Mouse (Mus musculus) embryonic facial prominence, embryonic 11.5 days (tissue): ENCODE data around the gene Rpl23. TPM values are rescaled to one million over a fixed set of nuclear protein-coding genes. Genes with fewer than 3 reads are reported as not detected.
"Not testable (repeated sequence)": the region's sequence is repeated elsewhere in the genome, so short reads cannot be mapped to it uniquely, and the experiment has no call there.

Source experiments
- ATAC-seq: fragments of 200-750 bp; cut with Nextera tagmentation; replicated peaks from 2 replicates; pipeline ENCODE4 v1.8.0; 2017; ENCODE audit warnings: low read depth; ENCODE audit not compliant: insufficient number of reproducible peaks, low FRiP score, low TSS enrichment
- DNase-seq: peaks from one replicate; pipeline ENCODE4 v3.0.0-alpha.2; 2015; ENCODE audit warnings: low spot score
- H3K27ac ChIP-seq: fragments of 300-500 bp; sonication (generic); replicated peaks from 2 replicates; pipeline ENCODE4 v1.5.1; 2014; ENCODE audit warnings: mild to moderate bottlenecking, low read depth, low read length, control low read depth
- H3K27me3 ChIP-seq: fragments of 300-500 bp; sonication (generic); 2 replicates; pipeline ENCODE4 v1.6.1; 2014; ENCODE audit warnings: mild to moderate bottlenecking, low read length, moderate library complexity, mixed read lengths; ENCODE audit not compliant: control insufficient read depth, insufficient read depth
- H3K36me3 ChIP-seq: fragments of 300-500 bp; sonication (generic); replicated peaks from 2 replicates; pipeline ENCODE4 v1.6.1; 2014; ENCODE audit warnings: low read depth, mild to moderate bottlenecking, low read length, moderate library complexity, mixed read lengths; ENCODE audit not compliant: control insufficient read depth, insufficient read depth
- H3K4me1 ChIP-seq: fragments of 300-500 bp; sonication (generic); 2 replicates; pipeline ENCODE4 v1.6.1; 2014; ENCODE audit warnings: low read length, mixed read lengths; ENCODE audit not compliant: control insufficient read depth, insufficient read depth
- H3K4me2 ChIP-seq: fragments of 300-500 bp; sonication (generic); 2 replicates; pipeline ENCODE4 v1.6.1; 2014; ENCODE audit warnings: low read depth, mild to moderate bottlenecking, control low read depth, low read length, moderate library complexity
- H3K4me3 ChIP-seq: fragments of 300-500 bp; sonication (generic); 2 replicates; pipeline ENCODE4 v1.5.1; 2014; ENCODE audit warnings: low read depth, low read length, control low read depth
- H3K9ac ChIP-seq: fragments of 300-500 bp; sonication (generic); replicated peaks from 2 replicates; pipeline ENCODE4 v1.6.1; 2014; ENCODE audit warnings: mild to moderate bottlenecking, control low read depth, low read length
- H3K9me3 ChIP-seq: fragments of 300-500 bp; sonication (generic); replicated peaks from 2 replicates; pipeline ENCODE4 v1.6.1; 2016; ENCODE audit warnings: mild to moderate bottlenecking, low read length, inconsistent platforms, mixed read lengths; ENCODE audit not compliant: control insufficient read depth
- WGBS: fragments of 180-500 bp; shearing (Covaris S2); extraction: QIAGEN DNeasy Blood & Tissue Kit; methylation state at CpG from one replicate; pipeline ENCODE4 v1.1.7; 2014; 5-methylcytosine and 5-hydroxymethylcytosine counted together
- microRNA-seq: library from miRNA; unstranded; fragments of <30 nt; microRNA quantifications from one replicate; pipeline ENCODE4, GENCODE M21; 2016; ENCODE audit warnings: borderline number of aligned reads
- polyA plus RNA-seq: library from polyadenylated mRNA; unstranded; fragments of >200 nt; fragmentation: Nextera tagmentation; extraction: Ambion mirVana; gene quantifications from 2 replicates; pipeline ENCODE4 v1.2.1, GENCODE M21; 2014

Gene Rpl23
- polyA plus RNA-seq, 1 experiment from 2014 or later = 537 TPM

GRCm38 (mm10) chr11:97736645-97737044 lies 45.6 kb downstream of the Rpl23 start:
- no peak overlapping the region for H3K4me3 ChIP-seq
- DNase-seq (no peak), ATAC-seq (no peak)
- H3K27me3 ChIP-seq = no peaks in the 10 kb centered on the region
- H3K27ac ChIP-seq = no peak overlapping the region
- H3K9me3 ChIP-seq = no peaks in the 10 kb centered on the region; the same call in 1 of the 2 replicates
- H3K9ac ChIP-seq = no peak overlapping the region
- H3K36me3 ChIP-seq = no peaks in the 10 kb centered on the region
- no peak overlapping the region for H3K4me2 ChIP-seq
- WGBS = 93% methylated on average over 5 of the region's 5 CpGs
- peaks cover 7% of the 10 kb centered on the region for H3K4me1 ChIP-seq

- H3K36me3 ChIP-seq, DNase-seq: not testable (repeated sequence)
- WGBS = 82% methylated on average over 5 of the region's 5 CpGs
Observed at GRCm38 (mm10) chr11:97734810-97735209, 47.4 kb downstream of the Rpl23 start.

GRCm38 (mm10) chr11:97733689-97734088 lies 48.5 kb downstream of the Rpl23 start:
- 0 out of 2 replicates have a peak overlapping the region, but pooled peaks have one; percentile 14 for H3K4me2 ChIP-seq
- 15% methylated on average over 10 of the region's 10 CpGs for WGBS

More at GRCm38 (mm10) chr11:97734810-97735209, 47.4 kb downstream of the Rpl23 start:
- H3K4me2 ChIP-seq, ATAC-seq, H3K4me1 ChIP-seq, H3K27me3 ChIP-seq, H3K27ac ChIP-seq, H3K4me3 ChIP-seq, H3K9me3 ChIP-seq, H3K9ac ChIP-seq: not testable (repeated sequence)

GRCm38 (mm10) chr11:97728730-97729129 lies 53.5 kb downstream of the Rpl23 start:
- no peak overlapping the region for H3K9ac ChIP-seq
- no peak overlapping the region for H3K4me2 ChIP-seq
- 72% methylated on average over 7 of the region's 7 CpGs for WGBS
- DNase-seq (no peak), ATAC-seq (no peak)
- H3K9me3 ChIP-seq = no peaks in the 10 kb centered on the region
- H3K27ac ChIP-seq = no peak overlapping the region
- no peaks in the 10 kb centered on the region for H3K27me3 ChIP-seq
- H3K36me3 ChIP-seq = peaks cover 3% of the 10 kb centered on the region; the same call in 1 of the 2 replicates
- peaks cover under 1% of the 10 kb centered on the region; the same call in 1 of the 2 replicates for H3K4me1 ChIP-seq
- H3K4me3 ChIP-seq = no peak overlapping the region

More at GRCm38 (mm10) chr11:97733689-97734088, 48.5 kb downstream of the Rpl23 start:
- no peak overlapping the region for H3K4me3 ChIP-seq
- H3K4me1 ChIP-seq = peaks cover 7% of the 10 kb centered on the region
- no peaks in the 10 kb centered on the region for H3K9me3 ChIP-seq
- H3K9ac ChIP-seq = peak overlapping the region; percentile 30; the same call in 1 of the 2 replicates
- peak; percentile 66 for ATAC-seq
- H3K27me3 ChIP-seq = no peaks in the 10 kb centered on the region
- DNase-seq = peak; percentile 71
- no peaks in the 10 kb centered on the region for H3K36me3 ChIP-seq
- no peak overlapping the region; the same call in 1 of the 2 replicates for H3K27ac ChIP-seq

GRCm38 (mm10) chr11:97728311-97728710 lies 53.9 kb downstream of the Rpl23 start:
- H3K36me3 ChIP-seq = peaks cover 3% of the 10 kb centered on the region; the same call in 1 of the 2 replicates
- DNase-seq = no peak

More at GRCm38 (mm10) chr11:97728311-97728710, 53.9 kb downstream of the Rpl23 start:
- H3K4me1 ChIP-seq = no peaks in the 10 kb centered on the region
- H3K27ac ChIP-seq = no peak overlapping the region
- 65% methylated on average over 7 of the region's 7 CpGs for WGBS
- ATAC-seq = no peak
- no peaks in the 10 kb centered on the region for H3K9me3 ChIP-seq
- no peak overlapping the region for H3K9ac ChIP-seq
- H3K27me3 ChIP-seq = no peaks in the 10 kb centered on the region
- H3K4me3 ChIP-seq = no peak overlapping the region
- H3K4me2 ChIP-seq = no peak overlapping the region

Small RNA genes lying within 50 kb of the gene (microRNA-seq; reads per million reads assigned to microRNA genes)
- gene Mir8102 = not detected

Other genes starting within 250 kb of the Rpl23 start
- gene Srcin1, start 206.3 kb downstream of the Rpl23 start, polyA plus RNA-seq = 0.55 and 0.56 TPM in 2 replicates
- gene Epop, start 152.7 kb downstream of the Rpl23 start, polyA plus RNA-seq = 9.0 and 9.7 TPM in 2 replicates
- 3.7 and 3.9 TPM in 2 replicates for gene Mllt6, start 119.0 kb downstream of the Rpl23 start, polyA plus RNA-seq
- gene Cisd3, start 96.6 kb downstream of the Rpl23 start, polyA plus RNA-seq = 11.8 TPM in 2 replicates
- gene Pcgf2, start 81.9 kb downstream of the Rpl23 start, polyA plus RNA-seq = 18.0 and 21.8 TPM in 2 replicates
- 476 and 532 TPM in 2 replicates for gene Psmb3, start 79.0 kb downstream of the Rpl23 start, polyA plus RNA-seq
- gene Pip4k2b, start 37.7 kb downstream of the Rpl23 start, polyA plus RNA-seq = 2.6 and 2.8 TPM in 2 replicates
- 12.9 and 13.1 TPM in 2 replicates for gene Cwc25, start 15.9 kb downstream of the Rpl23 start, polyA plus RNA-seq
- not detected in 2 replicates for gene 1700001P01Rik, start 6.5 kb downstream of the Rpl23 start, polyA plus RNA-seq
- gene Lasp1, start 16.6 kb upstream of the Rpl23 start, polyA plus RNA-seq = 62.6 and 67.8 TPM in 2 replicates
- gene B230217C12Rik, start 58.3 kb upstream of the Rpl23 start, polyA plus RNA-seq = 15.4 and 20.0 TPM in 2 replicates
- gene Fbxo47, start 101.7 kb upstream of the Rpl23 start, polyA plus RNA-seq = 0.60 and 0.61 TPM in 2 replicates
- gene Plxdc1, start 204.0 kb upstream of the Rpl23 start, polyA plus RNA-seq = 0.11 and 0.17 TPM in 2 replicates
- 4.6 and 5.7 TPM in 2 replicates for gene Arl5c, start 213.7 kb upstream of the Rpl23 start, polyA plus RNA-seq
- 6.5 and 6.6 TPM in 2 replicates for gene Cacnb1, start 240.6 kb upstream of the Rpl23 start, polyA plus RNA-seq
- 1,089 and 1,111 TPM in 2 replicates for gene Rpl19, start 244.3 kb upstream of the Rpl23 start, polyA plus RNA-seq